Mouse (Mus musculus): Measurements from ENCODE around the gene Pdgfra. TPM values are rescaled to one million over a fixed set of nuclear protein-coding genes. Genes with fewer than 3 reads are reported as not detected.
A peak's percentile ranks its signal among the peaks of the same experiment; 100 is the strongest.

Pdgfra gene
- polyA plus RNA-seq, 1 experiment from 2014 or later = 124 TPM

DNA sequence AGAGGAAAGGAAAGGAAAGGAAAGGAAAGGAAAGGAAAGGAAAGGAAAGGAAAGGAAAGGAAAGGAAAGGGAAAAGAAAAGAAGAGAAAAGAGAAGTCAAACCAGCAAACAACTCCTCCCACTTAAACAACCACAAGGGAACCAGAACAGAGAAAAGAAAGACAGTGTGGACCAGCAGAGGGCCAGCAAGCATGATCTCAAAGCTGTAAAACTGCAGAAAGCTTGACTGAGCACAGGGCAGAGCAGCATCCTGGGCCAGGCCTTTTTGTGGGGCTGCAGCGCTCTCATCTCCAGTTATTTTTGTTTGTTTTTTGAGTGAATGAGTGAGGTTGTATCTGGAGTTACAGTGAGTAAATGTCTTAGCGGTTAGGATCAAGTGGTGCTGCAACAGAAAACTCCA is 6.8 kb upstream of the Pdgfra start:
- DNase-seq (ENCODE audit: low spot score) = no peak
- 82% methylated on average over 2 of the region's 2 CpGs for WGBS
- Histone ChIP-seq H3K9me3 (ENCODE audit: control insufficient read depth, low read length) (no peaks in the 10 kb centered on the region), H3K27ac (replicated peaks; ENCODE audit: low read depth, low read length) (no peak overlapping the region), H3K4me1 (ENCODE audit: control insufficient read depth, insufficient read depth, low read length) (peaks cover 26% of the 10 kb centered on the region), H3K4me2 (ENCODE audit: low read depth, severe bottlenecking) (no peak overlapping the region), H3K9ac (ENCODE audit: low read length) (no peak overlapping the region), H3K27me3 (ENCODE audit: control insufficient read depth, insufficient read depth, low read length) (no peaks in the 10 kb centered on the region), H3K36me3 (ENCODE audit: control insufficient read depth, insufficient read depth, low read length) (no peaks in the 10 kb centered on the region), H3K4me3 (ENCODE audit: low read depth, low read length) (no peak overlapping the region)
- no peak for ATAC-seq (ENCODE audit: insufficient number of reproducible peaks, low FRiP score, low TSS enrichment, low read depth)

DNA sequence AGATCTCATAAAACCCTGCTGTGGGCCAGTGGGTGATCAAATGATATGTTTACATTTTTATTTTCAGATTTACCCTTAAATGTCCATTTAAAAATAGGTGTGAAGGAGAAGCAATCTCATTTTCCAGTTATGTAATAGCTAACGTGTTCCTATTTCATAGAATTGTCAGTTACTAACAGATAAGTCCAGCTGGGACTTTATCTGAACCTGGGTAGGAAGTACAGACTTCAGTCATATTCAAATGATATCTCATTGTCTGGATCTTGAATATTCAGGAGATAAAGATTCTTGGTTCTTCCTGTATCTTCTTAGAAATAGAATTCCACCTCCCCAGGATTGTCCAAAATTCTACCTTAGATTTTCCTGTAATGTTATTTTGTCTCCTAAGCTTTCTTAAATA is 5.6 kb upstream of the Pdgfra start:
- 86% methylated on average over 1 of the region's 1 CpGs for WGBS
- ATAC-seq (ENCODE audit: insufficient number of reproducible peaks, low FRiP score, low TSS enrichment, low read depth) (no peak), DNase-seq (ENCODE audit: low spot score) (no peak)
- Histone ChIP-seq H3K4me3 (ENCODE audit: low read depth, low read length) (no peak overlapping the region), H3K9me3 (ENCODE audit: control insufficient read depth, low read length) (no peaks in the 10 kb centered on the region), H3K36me3 (ENCODE audit: control insufficient read depth, insufficient read depth, low read length) (no peaks in the 10 kb centered on the region), H3K27me3 (ENCODE audit: control insufficient read depth, insufficient read depth, low read length) (no peaks in the 10 kb centered on the region), H3K4me1 (ENCODE audit: control insufficient read depth, insufficient read depth, low read length) (peaks cover 28% of the 10 kb centered on the region), H3K27ac (replicated peaks; ENCODE audit: low read depth, low read length) (no peak overlapping the region), H3K4me2 (ENCODE audit: low read depth, severe bottlenecking) (no peak overlapping the region), H3K9ac (ENCODE audit: low read length) (no peak overlapping the region)

DNA sequence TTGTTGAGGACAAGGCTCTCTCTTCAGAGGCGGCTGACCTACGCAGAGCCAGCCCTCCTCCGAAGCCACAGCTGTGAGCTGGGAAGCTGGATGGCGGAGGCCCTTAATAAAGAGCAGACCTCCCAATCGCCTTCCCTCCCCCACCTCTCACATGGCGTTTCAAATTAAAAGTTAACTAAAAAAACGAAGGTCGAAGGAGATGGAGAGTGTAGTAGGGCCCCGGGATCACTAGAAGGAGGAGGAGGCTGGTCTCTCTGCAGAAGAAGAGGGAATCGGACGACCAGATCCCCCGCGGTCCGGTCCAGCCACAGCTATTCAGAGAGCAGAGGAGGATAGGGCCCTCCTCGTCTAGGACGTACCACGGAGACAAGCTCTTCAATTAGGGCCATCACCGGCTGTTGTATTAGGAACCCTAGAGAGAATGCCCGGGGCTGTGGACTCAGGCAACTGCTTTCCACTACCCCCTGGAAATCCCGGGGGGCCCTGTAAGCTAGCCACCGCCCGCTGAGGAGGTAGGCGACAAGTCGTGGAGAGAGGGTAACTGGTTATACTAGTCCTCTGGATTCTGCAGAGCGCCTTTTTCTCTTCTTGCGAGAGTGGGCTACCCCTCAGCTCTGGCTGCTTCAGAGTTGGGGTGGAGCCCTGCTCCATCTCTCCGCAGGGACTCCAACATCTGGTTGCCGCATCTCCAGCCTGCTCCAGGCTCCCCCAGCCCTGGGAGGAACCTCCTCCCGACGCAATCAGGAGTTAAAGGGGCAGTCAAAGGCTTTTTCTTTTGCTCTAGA is 3.6 kb upstream of the Pdgfra start:
- peak; percentile 52 for ATAC-seq (ENCODE audit: insufficient number of reproducible peaks, low FRiP score, low TSS enrichment, low read depth)
- Histone ChIP-seq H3K36me3 (ENCODE audit: control insufficient read depth, insufficient read depth, low read length) (no peaks in the 10 kb centered on the region), H3K4me2 (ENCODE audit: low read depth, severe bottlenecking) (peak overlapping the region; percentile 65), H3K27me3 (ENCODE audit: control insufficient read depth, insufficient read depth, low read length) (no peaks in the 10 kb centered on the region), H3K4me1 (ENCODE audit: control insufficient read depth, insufficient read depth, low read length) (peaks cover 26% of the 10 kb centered on the region), H3K4me3 (ENCODE audit: low read depth, low read length) (peak overlapping the region; percentile 89), H3K27ac (replicated peaks; ENCODE audit: low read depth, low read length) (peak overlapping the region; percentile 99), H3K9ac (ENCODE audit: low read length) (peak overlapping the region; percentile 74), H3K9me3 (ENCODE audit: control insufficient read depth, low read length) (no peaks in the 10 kb centered on the region)
- WGBS = under 1% methylated on average over 30 of the region's 30 CpGs
- DNase-seq (ENCODE audit: low spot score) = peak; percentile 83

DNA sequence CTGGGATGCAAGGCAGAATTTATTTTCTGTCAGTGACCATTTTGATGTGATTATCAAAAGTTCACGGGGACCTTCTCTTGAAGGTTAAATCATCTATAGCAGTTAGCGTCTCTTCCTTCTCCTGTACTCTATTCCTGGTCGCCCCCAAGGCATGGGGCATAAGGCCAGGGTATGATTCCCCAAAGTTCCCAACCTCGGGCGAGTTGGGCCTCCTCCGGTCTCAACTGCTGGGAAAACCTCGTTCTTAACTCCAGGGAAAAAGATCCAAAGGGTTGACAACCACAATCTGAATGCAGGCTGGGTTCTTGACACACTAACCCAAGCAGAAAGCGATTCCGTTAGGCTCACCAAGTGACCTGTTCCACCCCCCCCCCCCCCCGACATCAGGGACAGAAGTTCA is 2.7 kb upstream of the Pdgfra start:
- Histone ChIP-seq H3K4me2 (ENCODE audit: low read depth, severe bottlenecking) (peak overlapping the region; percentile 65), H3K27me3 (ENCODE audit: control insufficient read depth, insufficient read depth, low read length) (no peaks in the 10 kb centered on the region), H3K9me3 (ENCODE audit: control insufficient read depth, low read length) (no peaks in the 10 kb centered on the region), H3K9ac (ENCODE audit: low read length) (peak overlapping the region; percentile 74), H3K4me3 (ENCODE audit: low read depth, low read length) (peak overlapping the region; percentile 89), H3K27ac (replicated peaks; ENCODE audit: low read depth, low read length) (peak overlapping the region; percentile 99), H3K4me1 (ENCODE audit: control insufficient read depth, insufficient read depth, low read length) (peaks cover 23% of the 10 kb centered on the region), H3K36me3 (ENCODE audit: control insufficient read depth, insufficient read depth, low read length) (no peaks in the 10 kb centered on the region)
- DNase-seq (ENCODE audit: low spot score) (peak; percentile 42), ATAC-seq (ENCODE audit: insufficient number of reproducible peaks, low FRiP score, low TSS enrichment, low read depth) (no peak)
- WGBS = under 1% methylated on average over 10 of the region's 10 CpGs

DNA sequence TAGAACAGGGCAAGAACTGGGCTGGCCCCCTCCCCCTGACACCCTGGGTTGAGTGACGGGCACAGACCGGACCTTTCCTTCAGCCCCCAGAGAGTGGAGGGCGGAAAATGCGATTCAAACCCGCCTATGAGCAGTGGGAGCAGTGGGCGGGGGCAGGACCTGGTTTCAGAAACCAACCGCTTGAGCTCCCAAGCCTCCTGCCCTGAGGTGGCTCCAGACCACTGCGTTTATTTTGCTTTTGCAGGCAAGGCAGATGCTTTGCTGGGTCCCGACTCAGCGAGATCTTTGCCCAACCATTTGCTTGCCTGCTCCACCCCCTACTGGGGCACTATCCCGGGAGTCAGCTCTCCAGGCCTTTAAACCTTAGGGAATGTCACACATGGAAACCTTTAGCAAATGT is 2.2 kb upstream of the Pdgfra start:
- H3K9ac ChIP-seq (ENCODE audit: low read length) = peak overlapping the region; percentile 74
- peak overlapping the region; percentile 99 for H3K27ac ChIP-seq (replicated peaks; ENCODE audit: low read depth, low read length)
- peak; percentile 85 for DNase-seq (ENCODE audit: low spot score)
- 0% methylated on average over 11 of the region's 11 CpGs for WGBS
- peaks cover 23% of the 10 kb centered on the region for H3K4me1 ChIP-seq (ENCODE audit: control insufficient read depth, insufficient read depth, low read length)
- no peaks in the 10 kb centered on the region for H3K9me3 ChIP-seq (ENCODE audit: control insufficient read depth, low read length)
- peak; percentile 27 for ATAC-seq (ENCODE audit: insufficient number of reproducible peaks, low FRiP score, low TSS enrichment, low read depth)
- peak overlapping the region; percentile 89 for H3K4me3 ChIP-seq (ENCODE audit: low read depth, low read length)
- H3K4me2 ChIP-seq (ENCODE audit: low read depth, severe bottlenecking) = peak overlapping the region; percentile 65
- H3K36me3 ChIP-seq (ENCODE audit: control insufficient read depth, insufficient read depth, low read length) = no peaks in the 10 kb centered on the region
- H3K27me3 ChIP-seq (ENCODE audit: control insufficient read depth, insufficient read depth, low read length) = no peaks in the 10 kb centered on the region

DNA sequence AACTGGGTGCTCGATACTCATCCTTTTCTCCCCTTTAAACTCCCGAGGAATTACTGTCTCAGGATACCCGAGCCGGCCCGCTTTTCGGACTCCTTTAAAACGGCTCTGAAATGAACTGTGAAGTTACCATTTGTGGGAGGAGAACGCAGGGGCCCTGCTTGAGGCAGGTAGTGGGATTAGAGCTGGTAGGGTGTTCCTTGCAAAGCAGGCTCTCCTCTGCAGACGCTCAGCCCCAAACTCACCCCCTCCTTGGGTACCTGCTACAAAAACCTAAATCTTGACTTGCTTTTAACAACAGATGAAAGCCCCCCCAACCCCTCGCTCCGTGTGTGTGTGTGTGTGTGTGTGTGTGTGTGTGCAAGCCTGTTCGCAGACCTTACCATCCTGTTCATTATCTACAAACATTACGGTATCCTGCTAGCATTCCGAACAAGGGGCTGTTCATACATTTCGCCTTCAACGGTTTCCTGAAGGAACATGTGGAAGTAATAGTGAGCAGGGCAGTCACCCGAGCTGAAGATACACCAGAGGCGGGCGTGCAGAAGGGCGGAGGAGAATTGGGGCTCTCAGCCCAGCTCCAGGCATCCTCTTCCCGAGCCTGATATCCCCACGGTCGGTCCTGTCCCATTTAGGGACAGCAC is 1.6 kb upstream of the Pdgfra start:
- WGBS = 0% methylated on average over 23 of the region's 23 CpGs
- Histone ChIP-seq H3K36me3 (ENCODE audit: control insufficient read depth, insufficient read depth, low read length) (no peaks in the 10 kb centered on the region), H3K4me1 (ENCODE audit: control insufficient read depth, insufficient read depth, low read length) (peaks cover 23% of the 10 kb centered on the region), H3K9me3 (ENCODE audit: control insufficient read depth, low read length) (no peaks in the 10 kb centered on the region), H3K4me3 (ENCODE audit: low read depth, low read length) (peak overlapping the region; percentile 89), H3K27me3 (ENCODE audit: control insufficient read depth, insufficient read depth, low read length) (no peaks in the 10 kb centered on the region), H3K27ac (replicated peaks; ENCODE audit: low read depth, low read length) (peak overlapping the region; percentile 99), H3K4me2 (ENCODE audit: low read depth, severe bottlenecking) (peak overlapping the region; percentile 65), H3K9ac (ENCODE audit: low read length) (peak overlapping the region; percentile 74)
- peak; percentile 23 for ATAC-seq (ENCODE audit: insufficient number of reproducible peaks, low FRiP score, low TSS enrichment, low read depth)
- DNase-seq (ENCODE audit: low spot score) = peak; percentile 80

DNA sequence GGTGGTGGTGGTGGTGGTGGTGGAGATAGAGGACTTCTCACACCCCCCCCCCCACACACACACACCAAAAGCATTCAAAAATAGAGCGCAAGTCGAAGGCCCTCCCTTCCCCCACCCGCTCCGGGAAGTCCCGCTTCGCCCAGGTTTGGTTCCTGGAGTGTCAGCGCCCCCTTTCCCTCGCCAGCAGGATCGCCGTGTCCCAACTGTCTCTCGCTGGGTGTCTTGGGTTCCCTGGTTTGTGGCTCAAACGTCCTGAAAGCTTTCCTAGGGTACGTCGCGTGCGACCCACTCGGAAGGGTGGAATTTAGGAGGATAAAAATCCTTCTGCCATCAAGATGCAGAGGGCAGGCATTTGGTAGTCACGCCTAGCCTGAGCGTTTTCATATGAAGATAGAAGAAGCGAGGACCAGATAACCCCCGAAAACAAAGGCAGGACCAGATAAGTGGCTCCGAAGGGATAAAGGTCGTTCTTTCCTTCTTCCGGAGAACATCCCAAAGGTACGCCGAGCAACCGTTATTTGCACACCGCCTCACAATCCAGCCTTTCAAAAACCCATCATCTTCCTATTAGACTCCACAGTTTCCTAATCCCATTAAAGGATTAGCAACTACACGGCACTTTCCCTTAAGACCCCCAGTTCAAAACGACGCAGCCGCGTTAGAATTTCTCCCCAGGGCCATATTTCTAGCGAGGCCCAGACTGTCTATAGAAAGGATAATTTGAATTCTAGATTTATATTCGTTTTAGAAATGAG is 769 bp upstream of the Pdgfra start:
- under 1% methylated on average over 35 of the region's 35 CpGs for WGBS
- H3K27me3 ChIP-seq (ENCODE audit: control insufficient read depth, insufficient read depth, low read length) = no peaks in the 10 kb centered on the region
- ATAC-seq (ENCODE audit: insufficient number of reproducible peaks, low FRiP score, low TSS enrichment, low read depth) = no peak
- DNase-seq (ENCODE audit: low spot score) = peak; percentile 95
- no peaks in the 10 kb centered on the region for H3K9me3 ChIP-seq (ENCODE audit: control insufficient read depth, low read length)
- peaks cover 23% of the 10 kb centered on the region for H3K4me1 ChIP-seq (ENCODE audit: control insufficient read depth, insufficient read depth, low read length)
- H3K36me3 ChIP-seq (ENCODE audit: control insufficient read depth, insufficient read depth, low read length) = no peaks in the 10 kb centered on the region
- peak overlapping the region; percentile 65 for H3K4me2 ChIP-seq (ENCODE audit: low read depth, severe bottlenecking)
- H3K4me3 ChIP-seq (ENCODE audit: low read depth, low read length) = peak overlapping the region; percentile 89
- peak overlapping the region; percentile 99 for H3K27ac ChIP-seq (replicated peaks; ENCODE audit: low read depth, low read length)
- peak overlapping the region; percentile 79 for H3K9ac ChIP-seq (ENCODE audit: low read length)
